9 mouse cellular contexts compared by ENCODE assay signal in the genomic region with DNA sequence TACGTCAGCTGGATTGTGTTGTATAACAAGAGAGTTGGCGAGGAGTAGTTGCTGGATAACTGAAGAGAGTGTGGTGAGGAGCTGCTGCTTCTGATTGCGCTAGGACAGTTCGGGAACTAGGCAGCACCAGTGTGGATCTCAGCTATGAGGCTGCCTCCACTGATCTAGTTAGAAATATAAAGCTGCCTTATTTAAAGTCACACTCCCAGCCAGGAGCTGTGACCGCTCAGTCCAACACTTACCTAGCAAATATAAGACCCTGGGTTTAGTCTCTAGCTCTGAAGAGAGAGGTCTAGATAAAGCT. TPM values are rescaled to one million over a fixed set of nuclear protein-coding genes. Genes with fewer than 3 reads are reported as not detected.
DNase-seq lines count a peak whose midpoint lies in the region; ATAC-seq and TF ChIP-seq lines count a peak whose summit lies in the region.
"Had no signal": no experiment of that assay in that cellular context is flagged by ENCODE, and none has a peak within 500 bp of the region (broad histone marks: within the 10 kb centered on the region; RNA-seq: fewer than 3 reads in every experiment).

No protein-coding gene starts in this region.

- DNase-seq in heart, adult 2 months, result no peak
- DNase-seq in heart, postnatal 14 days, result no peak
- DNase-seq in T-cell, adult 2 months (ENCODE audit: low spot score), result no peak
- DNase-seq in adrenal gland, postnatal 36 days, result no peak

- TF ChIP-seq POLR2A in heart, adult 2 months (IDR thresholded peaks at IDR 0.05; ENCODE audit: insufficient read depth, low read depth, low read length), result no peak

- H3K79me2 ChIP-seq in heart, adult 2 months (replicated peaks; ENCODE audit: control insufficient read depth, insufficient read depth, low read length), result peaks cover 10% of the 10 kb centered on the region

- H3K36me3 ChIP-seq in heart, adult 2 months (ENCODE audit: control insufficient read depth, insufficient read depth, low read length), result peaks cover 5% of the 10 kb centered on the region; the same call in 1 of the 2 replicates
- peaks cover 26% of the 10 kb centered on the region for H3K36me3 ChIP-seq in megakaryocyte, embryonic 14.5 days (replicated peaks; ENCODE audit: low read length)
- peaks cover 3% of the 10 kb centered on the region; the same call in 1 of the 2 replicates for H3K36me3 ChIP-seq in intestine, embryonic 16.5 days (ENCODE audit: control insufficient read depth, insufficient read depth, low read length)
- no peaks in the 10 kb centered on the region for H3K36me3 ChIP-seq in stomach, embryonic 16.5 days (ENCODE audit: control insufficient read depth, insufficient read depth, low read length)

- no peaks in the 10 kb centered on the region for H3K27me3 ChIP-seq in heart, adult 2 months (ENCODE audit: control insufficient read depth, insufficient read depth, low read length)
- H3K27me3 ChIP-seq in megakaryocyte, embryonic 14.5 days (replicated peaks), result no peaks in the 10 kb centered on the region
- H3K27me3 ChIP-seq in intestine, embryonic 16.5 days (replicated peaks; ENCODE audit: control insufficient read depth, insufficient read depth, low read length), result no peaks in the 10 kb centered on the region
- H3K27me3 ChIP-seq in stomach, embryonic 16.5 days (ENCODE audit: control insufficient read depth, insufficient read depth, low read length), result no peaks in the 10 kb centered on the region

- no peak overlapping the region for H3K4me3 ChIP-seq in heart, adult 2 months
- peak overlapping the region; percentile 16 for H3K4me3 ChIP-seq in megakaryocyte, embryonic 14.5 days (replicated peaks)
- no peak overlapping the region for H3K4me3 ChIP-seq in intestine, embryonic 16.5 days (ENCODE audit: low read length)
- H3K4me3 ChIP-seq in stomach, embryonic 16.5 days (replicated peaks; ENCODE audit: low read length), result no peak overlapping the region
- H3K4me3 ChIP-seq: erythroblast, embryonic 14.5 days had no signal

- no peak overlapping the region for H3K4me2 ChIP-seq in intestine, embryonic 16.5 days (ENCODE audit: low read depth, low read length)
- peak overlapping the region; percentile 9; the same call in 1 of the 2 replicates for H3K4me2 ChIP-seq in stomach, embryonic 16.5 days (ENCODE audit: low read depth, low read length)

- H3K9ac ChIP-seq in heart, adult 2 months (ENCODE audit: low read depth, low read length), result peak overlapping the region; percentile 53; the same call in 1 of the 2 replicates
- peak overlapping the region; percentile 41; the same call in 1 of the 2 replicates for H3K9ac ChIP-seq in intestine, embryonic 16.5 days (ENCODE audit: low read depth, low read length)
- no peak overlapping the region for H3K9ac ChIP-seq in stomach, embryonic 16.5 days (ENCODE audit: low read length)

- no peak for TF ChIP-seq CTCF in heart, adult 2 months (IDR thresholded peaks at IDR 0.05)

- ATAC-seq in megakaryocyte, adult 5-6 weeks (ENCODE audit: poor library complexity, severe bottlenecking), result no peak
- ATAC-seq in intestine, embryonic 16.5 days, result no peak
- ATAC-seq in stomach, embryonic 16.5 days (ENCODE audit: insufficient read depth, low FRiP score), result peak; percentile 9; the same call in 1 of the 2 replicates

- H3K27ac ChIP-seq in heart, adult 2 months, result peak overlapping the region; percentile 87
- no peak overlapping the region for H3K27ac ChIP-seq in intestine, embryonic 16.5 days (ENCODE audit: low read length)
- H3K27ac ChIP-seq in stomach, embryonic 16.5 days (ENCODE audit: low read length), result no peak overlapping the region

- H3K9me3 ChIP-seq in megakaryocyte, embryonic 14.5 days, result no peaks in the 10 kb centered on the region
- H3K9me3 ChIP-seq in intestine, embryonic 16.5 days (ENCODE audit: control insufficient read depth, low read length), result no peaks in the 10 kb centered on the region
- H3K9me3 ChIP-seq in stomach, embryonic 16.5 days (replicated peaks; ENCODE audit: control insufficient read depth, low read length), result no peaks in the 10 kb centered on the region

- intact Hi-C loops in heart, adult 2 months (cut with DNase I), result loop anchor here (1.0 to 5.0 kb wide), 3 partner anchors 118 to 173 kb away; partner anchors contain the start of gene Ndufc1
- intact Hi-C loops in heart, postnatal 14 days (cut with DNase I), result loop anchor here (5.0 kb wide), 4 partner anchors 48 to 173 kb away; partner anchors contain the start of gene Ndufc1

- 49% methylated on average over 5 of the region's 5 CpGs for WGBS in heart, adult 2 months
- WGBS in intestine, embryonic 16.5 days, result 77% methylated on average over 5 of the region's 5 CpGs
- 65% methylated on average over 5 of the region's 5 CpGs for WGBS in stomach, embryonic 16.5 days

- no peak for TF ChIP-seq EP300 in heart, adult 2 months (IDR thresholded peaks at IDR 0.05; ENCODE audit: insufficient read depth, low read depth, low read length)

- H3K4me1 ChIP-seq in heart, adult 2 months (ENCODE audit: control insufficient read depth, insufficient read depth, low read length), result peaks cover 9% of the 10 kb centered on the region
- peaks cover 89% of the 10 kb centered on the region for H3K4me1 ChIP-seq in megakaryocyte, embryonic 14.5 days
- peaks cover 15% of the 10 kb centered on the region for H3K4me1 ChIP-seq in intestine, embryonic 16.5 days (ENCODE audit: control insufficient read depth, insufficient read depth, low read length)
- peaks cover 25% of the 10 kb centered on the region; the same call in 1 of the 2 replicates for H3K4me1 ChIP-seq in stomach, embryonic 16.5 days (ENCODE audit: control insufficient read depth, insufficient read depth, low read length)

RNA-seq across cellular contexts. Expression of gene Noct, which starts 10.5 kb away (rescaled TPM):
- 10 to 100 TPM; 39.4 to 45.1 TPM for total RNA-seq in heart, adult 2 months (2021)
- polyA plus RNA-seq in heart, adult 2 months (2012; rRNA removed), result 23.2 and 28.9 TPM in 2 replicates
- total RNA-seq in heart, postnatal 14 days (2021), result 10 to 100 TPM; 53.9 to 68.6 TPM
- polyA plus RNA-seq in megakaryocyte, embryonic 14.5 days (2012; ENCODE audit: insufficient read depth, low replicate concordance), result 4.9 and 9.6 TPM in 2 replicates
- total RNA-seq in megakaryocyte, adult 5-6 weeks (2015), result 12.1 and 13.2 TPM in 2 replicates
- total RNA-seq in megakaryocyte, adult 5-6 weeks (2017), result 4.4 and 7.6 TPM in 2 replicates
- 4.9 TPM in 2 replicates for polyA plus RNA-seq in intestine, embryonic 16.5 days (2015; fragmentation: Nextera tagmentation; extraction: Ambion mirVana)
- 5.7 and 6.3 TPM in 2 replicates for polyA plus RNA-seq in stomach, embryonic 16.5 days (2015; fragmentation: Nextera tagmentation; extraction: Ambion mirVana)
- 10 to 100 TPM; 18.4 to 31.1 TPM for total RNA-seq in adrenal gland, postnatal 36 days (2021)
